Mouse (Mus musculus) heart, embryonic 13.5 days (tissue): Measurements from ENCODE around the gene Sept9. TPM values are rescaled to one million over a fixed set of nuclear protein-coding genes. Genes with fewer than 3 reads are reported as not detected.

Experiments used
- ATAC-seq: fragments of 200-750 bp; cut with Nextera tagmentation; 2 replicates; pipeline ENCODE4 v1.8.0; 2017; ENCODE audit warnings: moderate TSS enrichment; ENCODE audit not compliant: insufficient number of reproducible peaks, low FRiP score, low TSS enrichment; ENCODE audit errors: extremely low read depth
- H3K27ac ChIP-seq: fragments of 300-500 bp; sonication (generic); replicated peaks from 2 replicates; pipeline ENCODE4 v1.5.1; 2015; ENCODE audit warnings: moderate library complexity, mild to moderate bottlenecking, inconsistent platforms
- H3K27me3 ChIP-seq: fragments of 300-500 bp; sonication (generic); replicated peaks from 2 replicates; pipeline ENCODE4 v1.6.1; 2015; ENCODE audit warnings: mild to moderate bottlenecking, inconsistent platforms
- H3K36me3 ChIP-seq: fragments of 300-500 bp; sonication (generic); 2 replicates; pipeline ENCODE4 v1.6.1; 2015; ENCODE audit warnings: mild to moderate bottlenecking, inconsistent platforms
- H3K4me1 ChIP-seq: fragments of 300-500 bp; sonication (generic); 2 replicates; pipeline ENCODE4 v1.6.1; 2015; ENCODE audit warnings: inconsistent platforms
- H3K4me2 ChIP-seq: fragments of 300-500 bp; sonication (generic); 2 replicates; pipeline ENCODE4 v1.6.1; 2015; ENCODE audit warnings: inconsistent platforms, mild to moderate bottlenecking, moderate library complexity
- H3K4me3 ChIP-seq: fragments of 300-500 bp; sonication (generic); 2 replicates; pipeline ENCODE4 v1.5.1; 2015; ENCODE audit warnings: moderate library complexity, mild to moderate bottlenecking, inconsistent platforms
- H3K9ac ChIP-seq: fragments of 300-500 bp; sonication (generic); 2 replicates; pipeline ENCODE4 v1.6.1; 2015; ENCODE audit warnings: inconsistent platforms, mild to moderate bottlenecking, moderate library complexity
- H3K9me3 ChIP-seq: fragments of 300-500 bp; sonication (generic); 2 replicates; pipeline ENCODE4 v1.6.1; 2016; ENCODE audit warnings: inconsistent platforms
- WGBS: fragments of 180-500 bp; shearing (Covaris S2); methylation state at CpG from one replicate; pipeline ENCODE4 v1.1.7; 2015; ENCODE audit warnings: mixed read lengths; 5-methylcytosine and 5-hydroxymethylcytosine counted together
- polyA plus RNA-seq: library from polyadenylated mRNA; unstranded; fragments of >200 nt; fragmentation: Nextera tagmentation; extraction: Ambion mirVana; gene quantifications from 2 replicates; pipeline ENCODE4 v1.2.1, GENCODE M21; 2015

The Sept9 gene
- polyA plus RNA-seq, 1 experiment from 2014 or later = 75.5 TPM

- whole genome bisulfite sequencing = under 1% methylated on average over 28 of the region's 28 CpGs
- Histone ChIP-seq H3K4me1 (peaks cover 26% of the 10 kb centered on the region), H3K4me3 (peak overlapping the region; percentile 49), H3K4me2 (peak overlapping the region; percentile 75), H3K9ac (peak overlapping the region; percentile 37), H3K36me3 (no peaks in the 10 kb centered on the region), H3K27ac (peak overlapping the region; percentile 43), H3K27me3 (peaks cover 70% of the 10 kb centered on the region), H3K9me3 (no peaks in the 10 kb centered on the region)
- no peak for ATAC-seq
These were observed 208.4 kb downstream of the Sept9 start for GRCm38 (mm10) chr11:117407651-117408441.

GRCm38 (mm10) chr11:117408442-117409031, 209.1 kb downstream of the Sept9 start:
- Histone ChIP-seq H3K4me1 (peaks cover 28% of the 10 kb centered on the region), H3K27ac (no peak overlapping the region), H3K9me3 (no peaks in the 10 kb centered on the region), H3K36me3 (no peaks in the 10 kb centered on the region), H3K9ac (no peak overlapping the region; the same call in 1 of the 2 replicates), H3K27me3 (peaks cover 70% of the 10 kb centered on the region), H3K4me3 (peak overlapping the region; percentile 49), H3K4me2 (peak overlapping the region; percentile 75)
- ATAC-seq = no peak
- WGBS = 2% methylated on average over 16 of the region's 16 CpGs

- ATAC-seq = no peak
- H3K27me3 ChIP-seq = peaks cover 70% of the 10 kb centered on the region
- 56% methylated on average over 11 of the region's 11 CpGs for WGBS
These were observed 209.9 kb downstream of the Sept9 start for GRCm38 (mm10) chr11:117409331-117409730.

DNA sequence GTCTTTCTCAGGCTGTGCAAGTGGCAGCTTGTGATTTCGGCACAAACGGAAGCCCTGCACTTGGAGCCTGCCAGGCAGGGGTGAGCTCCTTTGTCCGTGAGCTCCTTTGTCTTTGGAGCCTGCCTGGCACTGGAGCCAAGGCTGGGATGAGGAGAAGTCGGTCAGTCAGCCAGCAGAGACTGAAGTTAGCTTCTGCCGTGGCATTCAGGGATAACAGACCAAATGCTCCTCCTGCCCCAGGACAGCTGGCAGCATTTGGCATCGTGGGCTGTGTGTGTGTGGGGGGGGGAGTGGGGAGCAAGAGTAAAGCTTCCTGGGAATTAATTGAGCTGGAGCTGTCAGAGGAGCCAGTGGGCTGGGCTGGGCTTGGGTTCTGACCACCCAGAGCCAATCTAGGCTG, 210.6 kb downstream of the Sept9 start:
- Histone ChIP-seq H3K9ac (no peak overlapping the region), H3K4me3 (no peak overlapping the region), H3K4me1 (peaks cover 38% of the 10 kb centered on the region), H3K9me3 (no peaks in the 10 kb centered on the region), H3K27ac (no peak overlapping the region), H3K4me2 (no peak overlapping the region), H3K27me3 (peaks cover 70% of the 10 kb centered on the region), H3K36me3 (no peaks in the 10 kb centered on the region)
- ATAC-seq = no peak
- 17% methylated on average over 6 of the region's 6 CpGs for WGBS

More at GRCm38 (mm10) chr11:117409331-117409730, 209.9 kb downstream of the Sept9 start:
- Histone ChIP-seq H3K4me1 (peaks cover 31% of the 10 kb centered on the region), H3K9me3 (no peaks in the 10 kb centered on the region), H3K9ac (no peak overlapping the region), H3K27ac (no peak overlapping the region), H3K4me3 (no peak overlapping the region), H3K4me2 (no peak overlapping the region), H3K36me3 (no peaks in the 10 kb centered on the region)

DNA sequence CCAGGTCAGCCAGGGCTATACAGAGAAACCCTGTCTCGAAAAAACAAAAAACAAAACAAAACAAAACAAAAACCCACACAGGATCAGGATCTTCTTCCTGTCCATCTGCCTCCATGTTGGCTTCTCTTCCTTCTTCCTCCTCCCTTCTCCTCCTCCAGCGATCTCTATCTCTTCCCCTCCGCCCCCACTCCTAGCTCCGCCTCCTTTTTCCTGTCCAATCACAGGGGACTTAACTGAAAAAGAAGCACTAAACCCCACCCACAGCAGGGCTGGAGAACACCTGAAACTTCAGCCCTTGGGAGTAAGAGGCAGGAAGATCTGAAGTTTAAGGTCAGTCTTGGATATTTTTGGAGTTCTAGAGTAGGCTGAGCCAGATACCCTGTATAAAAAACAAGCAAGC, 212.2 kb downstream of the Sept9 start:
- no peak overlapping the region for H3K9ac ChIP-seq
- WGBS = 68% methylated on average over 4 of the region's 4 CpGs
- ATAC-seq = no peak
- H3K4me1 ChIP-seq = peaks cover 47% of the 10 kb centered on the region
- no peak overlapping the region for H3K4me3 ChIP-seq
- no peak overlapping the region for H3K27ac ChIP-seq
- H3K9me3 ChIP-seq = no peaks in the 10 kb centered on the region
- no peak overlapping the region for H3K4me2 ChIP-seq
- H3K27me3 ChIP-seq = peaks cover 76% of the 10 kb centered on the region
- H3K36me3 ChIP-seq = no peaks in the 10 kb centered on the region

Other genes with a start within 250 kb of the Sept9 start
- 44.5 and 45.3 TPM in 2 replicates for gene Sec14l1, start 84.5 kb upstream of the Sept9 start, polyA plus RNA-seq